27 mouse cellular contexts compared by ENCODE assay signal in genomic region chr8:96349503-96349902, GRCm38 (mm10).
"Had no signal": no experiment of that assay in that cellular context is flagged by ENCODE, and none has a peak within 500 bp of the region (broad histone marks: within the 10 kb centered on the region; RNA-seq: fewer than 3 reads in every experiment).

No protein-coding gene starts in this region.

- H3K36me3 ChIP-seq: limb, embryonic 10.5 days; limb, embryonic 12.5 days; limb, embryonic 13.5 days; limb, embryonic 15.5 days; liver, embryonic 12.5 days; liver, embryonic 13.5 days; liver, embryonic 15.5 days; lung, embryonic 15.5 days; midbrain, embryonic 10.5 days; midbrain, embryonic 12.5 days; midbrain, embryonic 13.5 days; midbrain, embryonic 15.5 days had no signal

- DNase-seq: left cerebral cortex, postnatal 4 days; liver; liver, embryonic 13.5 days; liver, postnatal 0 days; lung, adult 18-20 months; lung, adult 2 months; lung, embryonic 14.5 days; lung, postnatal 10 days; lung, postnatal 14 days; lung, postnatal 36 days; lung, postnatal 4 days; midbrain, embryonic 14.5 days had no signal

- H3K27me3 ChIP-seq: limb, embryonic 12.5 days; limb, embryonic 13.5 days; limb, embryonic 15.5 days; liver, embryonic 12.5 days; liver, embryonic 13.5 days; liver, embryonic 15.5 days; lung, embryonic 15.5 days; megakaryocyte, embryonic 14.5 days; midbrain, embryonic 12.5 days; midbrain, embryonic 13.5 days; midbrain, embryonic 15.5 days had no signal

- H3K27ac ChIP-seq: limb, embryonic 10.5 days; limb, embryonic 12.5 days; limb, embryonic 13.5 days; limb, embryonic 15.5 days; liver, embryonic 12.5 days; liver, embryonic 13.5 days; liver, embryonic 14.5 days; liver, embryonic 15.5 days; lung, embryonic 15.5 days; macrophage; midbrain, embryonic 10.5 days; midbrain, embryonic 12.5 days; midbrain, embryonic 13.5 days; midbrain, embryonic 15.5 days had no signal

- H3K9ac ChIP-seq: limb, embryonic 12.5 days; limb, embryonic 13.5 days; limb, embryonic 15.5 days; liver, embryonic 12.5 days; liver, embryonic 13.5 days; liver, embryonic 14.5 days; liver, embryonic 15.5 days; liver, postnatal 0 days; lung, embryonic 14.5 days; lung, embryonic 15.5 days; midbrain, embryonic 12.5 days; midbrain, embryonic 13.5 days; midbrain, embryonic 15.5 days had no signal

- H3K4me3 ChIP-seq: limb, embryonic 10.5 days; limb, embryonic 12.5 days; limb, embryonic 13.5 days; limb, embryonic 15.5 days; liver, embryonic 12.5 days; liver, embryonic 13.5 days; liver, embryonic 15.5 days; lung, embryonic 15.5 days; megakaryocyte, embryonic 14.5 days; midbrain, embryonic 10.5 days; midbrain, embryonic 12.5 days; midbrain, embryonic 13.5 days; midbrain, embryonic 15.5 days; myocyte had no signal

- H3K9me3 ChIP-seq: limb, embryonic 10.5 days; limb, embryonic 12.5 days; limb, embryonic 13.5 days; limb, embryonic 15.5 days; liver, embryonic 12.5 days; liver, embryonic 13.5 days; lung, embryonic 15.5 days; midbrain, embryonic 10.5 days; midbrain, embryonic 12.5 days; midbrain, embryonic 13.5 days; midbrain, embryonic 15.5 days had no signal

- H3K4me1 ChIP-seq: limb, embryonic 10.5 days; limb, embryonic 12.5 days; limb, embryonic 13.5 days; limb, embryonic 15.5 days; liver, embryonic 12.5 days; liver, embryonic 13.5 days; liver, embryonic 15.5 days; lung, embryonic 15.5 days; megakaryocyte, embryonic 14.5 days; midbrain, embryonic 10.5 days; midbrain, embryonic 12.5 days; midbrain, embryonic 13.5 days; midbrain, embryonic 15.5 days had no signal
